Mouse (Mus musculus) gastrocnemius, adult 18-20 months (tissue): Measurements from ENCODE around the gene Tmem127. TPM values are rescaled to one million over a fixed set of nuclear protein-coding genes. Genes with fewer than 3 reads are reported as not detected.
"Not testable (repeated sequence)": the region's sequence is repeated elsewhere in the genome, so short reads cannot be mapped to it uniquely, and the experiment has no call there.

Source experiments
- DNase-seq: peaks from one replicate; pipeline ENCODE4 v3.0.0; 2021; ENCODE audit warnings: low spot score
- total RNA-seq, 2 experiments: library from RNA; stranded (reverse); gene quantifications; 2 replicates each; pipeline ENCODE4 v1.2.3; 2021

Tmem127 gene
- total RNA-seq, 2 experiments from 2014 or later: 22.2 to 28.1 TPM

- no peak for DNase-seq
Measured at GRCm38 (mm10) chr2:127262480-127262879, 14.8 kb downstream of the Tmem127 start.

- DNase-seq: no peak
Measured at GRCm38 (mm10) chr2:127267854-127268253, 20.1 kb downstream of the Tmem127 start.

GRCm38 (mm10) chr2:127269491-127270299, 22.0 kb downstream of the Tmem127 start, which contains the start of gene Stard7:
Stard7 (plus strand) TSS chr2:127270218.
- DNase-seq: peak; percentile 98

- peak; percentile 81 for DNase-seq
Measured at GRCm38 (mm10) chr2:127270300-127271041, 22.8 kb downstream of the Tmem127 start.

GRCm38 (mm10) chr2:127271042-127271515, 23.4 kb downstream of the Tmem127 start:
- DNase-seq: peak; percentile 44

GRCm38 (mm10) chr2:127272049-127272448, 24.3 kb downstream of the Tmem127 start:
- not testable (repeated sequence) for DNase-seq

- no peak for DNase-seq
Measured at GRCm38 (mm10) chr2:127272806-127273205, 25.1 kb downstream of the Tmem127 start.

- peak; percentile 55 for DNase-seq
Measured at GRCm38 (mm10) chr2:127274590-127274989, 26.9 kb downstream of the Tmem127 start.

GRCm38 (mm10) chr2:127275551-127276320, 28.0 kb downstream of the Tmem127 start:
- DNase-seq: no peak

- DNase-seq: no peak
Measured at GRCm38 (mm10) chr2:127278162-127278561, 30.5 kb downstream of the Tmem127 start.

GRCm38 (mm10) chr2:127292250-127292649, 44.5 kb downstream of the Tmem127 start:
- no peak for DNase-seq

GRCm38 (mm10) chr2:127297001-127297805, 49.5 kb downstream of the Tmem127 start:
- DNase-seq: peak; percentile 80

- no peak for DNase-seq
Measured at GRCm38 (mm10) chr2:127298056-127298455, 50.3 kb downstream of the Tmem127 start.

- DNase-seq: no peak
Measured at GRCm38 (mm10) chr2:127300701-127301100, 53.0 kb downstream of the Tmem127 start.

GRCm38 (mm10) chr2:127301883-127302282, 54.2 kb downstream of the Tmem127 start:
- DNase-seq: no peak

- not testable (repeated sequence) for DNase-seq
Measured at GRCm38 (mm10) chr2:127304192-127304591, 56.5 kb downstream of the Tmem127 start.

- no peak for DNase-seq
Measured at GRCm38 (mm10) chr2:127304609-127305210, 57.0 kb downstream of the Tmem127 start.

- DNase-seq: no peak
Measured at GRCm38 (mm10) chr2:127306123-127306522, 58.4 kb downstream of the Tmem127 start.

GRCm38 (mm10) chr2:127307179-127307578, 59.5 kb downstream of the Tmem127 start:
- no peak for DNase-seq

GRCm38 (mm10) chr2:127308660-127309059, 61.0 kb downstream of the Tmem127 start:
- no peak for DNase-seq
